ENCODE assay signal across 9 mouse cellular contexts in genomic region chr14:76622634-76623291, GRCm38 (mm10).
DNase-seq lines count a peak whose midpoint lies in the region; ATAC-seq lines count a peak whose summit lies in the region.
"Had no signal": no experiment of that assay in that cellular context is flagged by ENCODE, and none has a peak within 500 bp of the region (broad histone marks: within the 10 kb centered on the region; RNA-seq: fewer than 3 reads in every experiment).

No protein-coding gene starts in this region.

- peak overlapping the region; percentile 33 for H3K4me3 ChIP-seq in hindbrain, embryonic 10.5 days
- H3K4me3 ChIP-seq in limb, embryonic 12.5 days (replicated peaks): no peak overlapping the region
- H3K4me3 ChIP-seq in neural tube, embryonic 12.5 days: no peak overlapping the region

- WGBS in hindbrain, embryonic 10.5 days: 3% methylated on average over 11 of the region's 11 CpGs
- 6% methylated on average over 11 of the region's 11 CpGs for WGBS in limb, embryonic 12.5 days
- WGBS in neural tube, embryonic 12.5 days: 3% methylated on average over 11 of the region's 11 CpGs

- H3K4me2 ChIP-seq in limb, embryonic 12.5 days: peak overlapping the region; percentile 25
- peak overlapping the region; percentile 42 for H3K4me2 ChIP-seq in neural tube, embryonic 12.5 days (replicated peaks)

- peak; percentile 56 for ATAC-seq in limb, embryonic 12.5 days (ENCODE audit: insufficient number of reproducible peaks, insufficient read depth, low FRiP score, low TSS enrichment, low read depth)
- no peak for ATAC-seq in neural tube, embryonic 12.5 days (ENCODE audit: low FRiP score, low read depth)
- ATAC-seq in megakaryocyte, adult 5-6 weeks (ENCODE audit: poor library complexity, severe bottlenecking): no peak

- H3K36me3 ChIP-seq in hindbrain, embryonic 10.5 days: no peaks in the 10 kb centered on the region
- H3K36me3 ChIP-seq in limb, embryonic 12.5 days: no peaks in the 10 kb centered on the region
- H3K36me3 ChIP-seq in neural tube, embryonic 12.5 days: no peaks in the 10 kb centered on the region

- peak; percentile 51 for DNase-seq in Muller cell, postnatal 12 days (ENCODE audit: inconsistent ontology term)
- DNase-seq in embryo, embryonic 10.5 days (ENCODE audit: low spot score): peak; percentile 90
- DNase-seq in hindbrain, embryonic 10.5 days (ENCODE audit: low spot score): peak; percentile 79
- no peak for DNase-seq in right cerebral cortex, postnatal 25 days
- DNase-seq in gastrocnemius, postnatal 10 days: no peak

- peak overlapping the region; percentile 89 for H3K27ac ChIP-seq in hindbrain, embryonic 10.5 days
- peak overlapping the region; percentile 91 for H3K27ac ChIP-seq in limb, embryonic 12.5 days
- no peak overlapping the region for H3K27ac ChIP-seq in neural tube, embryonic 12.5 days
- H3K27ac ChIP-seq: macrophage had no signal

- H3K27me3 ChIP-seq in hindbrain, embryonic 10.5 days (ENCODE audit: insufficient read depth, poor library complexity, severe bottlenecking): no peaks in the 10 kb centered on the region
- no peaks in the 10 kb centered on the region for H3K27me3 ChIP-seq in limb, embryonic 12.5 days
- no peaks in the 10 kb centered on the region for H3K27me3 ChIP-seq in neural tube, embryonic 12.5 days (replicated peaks)

- no peaks in the 10 kb centered on the region for H3K9me3 ChIP-seq in hindbrain, embryonic 10.5 days
- H3K9me3 ChIP-seq in limb, embryonic 12.5 days: no peaks in the 10 kb centered on the region
- H3K9me3 ChIP-seq in neural tube, embryonic 12.5 days: no peaks in the 10 kb centered on the region

- H3K4me1 ChIP-seq in hindbrain, embryonic 10.5 days (replicated peaks): peaks cover 71% of the 10 kb centered on the region
- peaks cover 62% of the 10 kb centered on the region for H3K4me1 ChIP-seq in limb, embryonic 12.5 days (replicated peaks)
- H3K4me1 ChIP-seq in neural tube, embryonic 12.5 days: peaks cover 43% of the 10 kb centered on the region

- H3K9ac ChIP-seq in limb, embryonic 12.5 days (replicated peaks): peak overlapping the region; percentile 5; the same call in 1 of the 2 replicates
- H3K9ac ChIP-seq in neural tube, embryonic 12.5 days: no peak overlapping the region

Comparison
In these comparisons a context has a peak if more than half of its experiments do, and no peak if none do; other contexts are left out.
1. DNase-seq: peak in Muller cell, postnatal 12 days (single experiment), embryo, embryonic 10.5 days (single experiment) and hindbrain, embryonic 10.5 days (single experiment); none in right cerebral cortex, postnatal 25 days (single experiment) and gastrocnemius, postnatal 10 days (single experiment).